Mouse (Mus musculus) gastrocnemius, adult 2 months (tissue): ENCODE data around the gene Ccdc172. TPM values are rescaled to one million over a fixed set of nuclear protein-coding genes. Genes with fewer than 3 reads are reported as not detected.

Experiments used
- DNase-seq: peaks from one replicate; pipeline ENCODE4 v3.0.0; 2022
- H3K27ac ChIP-seq: fragments of 200-600 bp; 2 replicates; pipeline ENCODE4 v1.8.1; 2022; ENCODE audit warnings: mild to moderate bottlenecking
- H3K4me3 ChIP-seq: fragments of 200-600 bp; 2 replicates; pipeline ENCODE4 v1.8.1; 2022; ENCODE audit warnings: mild to moderate bottlenecking, moderate library complexity
- CTCF ChIP-seq: fragments of 200-600 bp; IDR thresholded peaks from 2 replicates; pipeline ENCODE4 v1.8.1; 2022; ENCODE audit warnings: antibody characterized with exemption, mild to moderate bottlenecking, moderate library complexity
- intact Hi-C: fragments of 180-260 bp; cut with DNase I; formaldehyde crosslinking; loops from one replicate; pipeline ENCODE4 v1.15.1; 2025
- total RNA-seq, 2 experiments: library from RNA; stranded (reverse); gene quantifications; 2 replicates each; pipeline ENCODE4 v1.2.3; 2021

The Ccdc172 gene
- total RNA-seq, 2 experiments from 2014 or later = not detected

- intact Hi-C loops = no loop called here
- Histone ChIP-seq H3K4me3 (no peak overlapping the region), H3K27ac (no peak overlapping the region)
- no peak for TF ChIP-seq CTCF
- DNase-seq = no peak
Measured at GRCm38 (mm10) chr19:58533077-58533476, 21.3 kb downstream of the Ccdc172 start.

GRCm38 (mm10) chr19:58536691-58537090 is 24.9 kb downstream of the Ccdc172 start:
- TF ChIP-seq CTCF = no peak
- Histone ChIP-seq H3K27ac (no peak overlapping the region), H3K4me3 (no peak overlapping the region)
- intact Hi-C loops = no loop called here
- no peak for DNase-seq

GRCm38 (mm10) chr19:58540396-58540795 is 28.6 kb downstream of the Ccdc172 start:
- no peak overlapping the region for H3K27ac ChIP-seq
- no peak overlapping the region for H3K4me3 ChIP-seq
- DNase-seq = no peak
- intact Hi-C loops = no loop called here
- no peak for TF ChIP-seq CTCF

GRCm38 (mm10) chr19:58548367-58548766 is 36.6 kb downstream of the Ccdc172 start:
- TF ChIP-seq CTCF = no peak
- DNase-seq = no peak
- H3K27ac ChIP-seq = no peak overlapping the region
- no peak overlapping the region for H3K4me3 ChIP-seq
- intact Hi-C loops = no loop called here

GRCm38 (mm10) chr19:58550489-58550888 is 38.7 kb downstream of the Ccdc172 start:
- Histone ChIP-seq H3K27ac (no peak overlapping the region), H3K4me3 (no peak overlapping the region)
- intact Hi-C loops = no loop called here
- no peak for DNase-seq
- no peak for TF ChIP-seq CTCF

GRCm38 (mm10) chr19:58550916-58551315 is 39.1 kb downstream of the Ccdc172 start:
- DNase-seq = no peak
- no peak for TF ChIP-seq CTCF
- intact Hi-C loops = no loop called here
- Histone ChIP-seq H3K27ac (no peak overlapping the region), H3K4me3 (no peak overlapping the region)

GRCm38 (mm10) chr19:58554974-58555373 is 43.2 kb downstream of the Ccdc172 start:
- DNase-seq = no peak
- intact Hi-C loops = no loop called here
- Histone ChIP-seq H3K4me3 (no peak overlapping the region), H3K27ac (no peak overlapping the region)
- TF ChIP-seq CTCF = no peak

- DNase-seq = no peak
- Histone ChIP-seq H3K4me3 (no peak overlapping the region), H3K27ac (no peak overlapping the region)
- TF ChIP-seq CTCF = peak; percentile 72
- intact Hi-C loops = loop anchor here (2.0 kb wide), 2 partner anchors 742 to 904 kb away; no protein-coding TSS in a partner anchor
Measured at GRCm38 (mm10) chr19:58558352-58558751, 46.6 kb downstream of the Ccdc172 start.

GRCm38 (mm10) chr19:58562301-58562815 is 50.6 kb downstream of the Ccdc172 start:
- no peak overlapping the region for H3K27ac ChIP-seq
- no peak overlapping the region for H3K4me3 ChIP-seq
- intact Hi-C loops = no loop called here
- DNase-seq = no peak
- TF ChIP-seq CTCF = no peak

- Histone ChIP-seq H3K27ac (no peak overlapping the region), H3K4me3 (no peak overlapping the region)
- TF ChIP-seq CTCF = no peak
- no peak for DNase-seq
- intact Hi-C loops = no loop called here
Measured at GRCm38 (mm10) chr19:58571566-58571965, 59.8 kb downstream of the Ccdc172 start.

- TF ChIP-seq CTCF = no peak
- intact Hi-C loops = no loop called here
- H3K27ac ChIP-seq = no peak overlapping the region
- DNase-seq = no peak
- H3K4me3 ChIP-seq = no peak overlapping the region
Measured at GRCm38 (mm10) chr19:58572429-58573071, 60.8 kb downstream of the Ccdc172 start.

- Histone ChIP-seq H3K27ac (no peak overlapping the region), H3K4me3 (no peak overlapping the region)
- TF ChIP-seq CTCF = no peak
- intact Hi-C loops = no loop called here
- DNase-seq = no peak
Measured at GRCm38 (mm10) chr19:58573072-58573438, 61.3 kb downstream of the Ccdc172 start.

GRCm38 (mm10) chr19:58582018-58582417 is 70.2 kb downstream of the Ccdc172 start:
- no peak for TF ChIP-seq CTCF
- no peak overlapping the region for H3K4me3 ChIP-seq
- DNase-seq = no peak
- no peak overlapping the region for H3K27ac ChIP-seq
- intact Hi-C loops = no loop called here

GRCm38 (mm10) chr19:58582956-58583355 is 71.2 kb downstream of the Ccdc172 start:
- Histone ChIP-seq H3K4me3 (no peak overlapping the region), H3K27ac (no peak overlapping the region)
- DNase-seq = no peak
- intact Hi-C loops = no loop called here
- no peak for TF ChIP-seq CTCF
